Mouse (Mus musculus) limb, embryonic 13.5 days (tissue): ENCODE measurements at regions not wholly inside any gene's neighbourhood (a gene's known extent, or its start where the extent isn't known, plus 50 kb on each side); places are given as distances from the start of the nearest gene placed in this dataset.

Experiments
- ATAC-seq: fragments of 200-750 bp; cut with Nextera tagmentation; 2 replicates; pipeline ENCODE4 v1.8.0; 2017; ENCODE audit warnings: low read depth, moderate number of reproducible peaks, moderate TSS enrichment; ENCODE audit not compliant: low FRiP score
- H3K27ac ChIP-seq: fragments of 300-500 bp; sonication (generic); 2 replicates; pipeline ENCODE4 v1.5.1; 2015; ENCODE audit warnings: inconsistent platforms, mild to moderate bottlenecking, moderate library complexity
- H3K27me3 ChIP-seq: fragments of 300-500 bp; sonication (generic); 2 replicates; pipeline ENCODE4 v1.6.1; 2015; ENCODE audit warnings: mild to moderate bottlenecking, inconsistent platforms
- H3K36me3 ChIP-seq: fragments of 300-500 bp; sonication (generic); 2 replicates; pipeline ENCODE4 v1.6.1; 2015; ENCODE audit warnings: inconsistent platforms, mild to moderate bottlenecking, moderate library complexity
- H3K4me1 ChIP-seq: fragments of 300-500 bp; sonication (generic); 2 replicates; pipeline ENCODE4 v1.6.1; 2015; ENCODE audit warnings: inconsistent platforms
- H3K4me2 ChIP-seq: fragments of 300-500 bp; sonication (generic); replicated peaks from 2 replicates; pipeline ENCODE4 v1.6.1; 2015; ENCODE audit warnings: inconsistent platforms, mild to moderate bottlenecking, moderate library complexity
- H3K4me3 ChIP-seq: fragments of 300-500 bp; sonication (generic); 2 replicates; pipeline ENCODE4 v1.5.1; 2015; ENCODE audit warnings: moderate library complexity, mild to moderate bottlenecking, inconsistent platforms
- H3K9ac ChIP-seq: fragments of 300-500 bp; sonication (generic); 2 replicates; pipeline ENCODE4 v1.6.1; 2015; ENCODE audit warnings: mild to moderate bottlenecking, inconsistent platforms
- H3K9me3 ChIP-seq: fragments of 300-500 bp; sonication (generic); 2 replicates; pipeline ENCODE4 v1.6.1; 2016; ENCODE audit warnings: inconsistent platforms
- WGBS: fragments of 180-500 bp; shearing (Covaris S2); methylation state at CpG from one replicate; pipeline ENCODE4 v1.1.7; 2015; 5-methylcytosine and 5-hydroxymethylcytosine counted together

- 62% methylated on average over 4 of the region's 4 CpGs for WGBS
- no peak overlapping the region for H3K27ac ChIP-seq
- H3K36me3 ChIP-seq = no peaks in the 10 kb centered on the region
- no peak overlapping the region for H3K4me3 ChIP-seq
- no peak overlapping the region for H3K9ac ChIP-seq
- no peaks in the 10 kb centered on the region for H3K9me3 ChIP-seq
- H3K4me2 ChIP-seq = no peak overlapping the region
- no peaks in the 10 kb centered on the region for H3K4me1 ChIP-seq
- no peaks in the 10 kb centered on the region for H3K27me3 ChIP-seq
- ATAC-seq = no peak
Measured at GRCm38 (mm10) chr19:27161933-27162332, 54.4 kb upstream of the Vldlr start.
